Mouse (Mus musculus) erythroblast, embryonic 14.5 days (primary cell): ENCODE measurements around the gene Gabarap. TPM values are rescaled to one million over a fixed set of nuclear protein-coding genes. Genes with fewer than 3 reads are reported as not detected.
A peak's percentile ranks its signal among the peaks of the same experiment; 100 is the strongest.

Experiments used
- H3K27me3 ChIP-seq: 2 replicates; pipeline ENCODE4 v1.6.1; 2012; ENCODE audit warnings: inconsistent platforms; ENCODE audit not compliant: control insufficient read depth
- H3K36me3 ChIP-seq: 2 replicates; pipeline ENCODE4 v1.6.1; 2012; ENCODE audit warnings: mild to moderate bottlenecking, inconsistent platforms; ENCODE audit not compliant: control insufficient read depth
- H3K4me1 ChIP-seq: 2 replicates; pipeline ENCODE4 v1.6.1; 2012; ENCODE audit warnings: inconsistent platforms; ENCODE audit not compliant: control insufficient read depth
- H3K4me3 ChIP-seq: replicated peaks from 2 replicates; pipeline ENCODE3; 2012; ENCODE audit warnings: moderate library complexity, mild to moderate bottlenecking, inconsistent platforms
- H3K9me3 ChIP-seq: 2 replicates; pipeline ENCODE4 v1.6.1; 2012; ENCODE audit warnings: low read length, inconsistent platforms, mixed read lengths; ENCODE audit not compliant: control insufficient read depth
- GATA1 ChIP-seq: IDR thresholded peaks from 2 replicates; pipeline ENCODE4 v1.6.1; 2012; ENCODE audit warnings: low read length, inconsistent platforms, mixed read lengths
- TAL1 ChIP-seq: IDR thresholded peaks from 3 replicates; pipeline ENCODE4 v1.6.1; 2012; ENCODE audit warnings: low read length, inconsistent platforms, mixed read lengths
- polyA plus RNA-seq: library from polyadenylated mRNA; stranded (reverse); fragments of >175 nt; gene quantifications from 2 replicates; pipeline ENCODE4 v1.2.3, GENCODE M21; 2012

Gabarap gene
- polyA plus RNA-seq, 1 experiment = 50.2 TPM

- Histone ChIP-seq H3K27me3 (peaks cover 4% of the 10 kb centered on the region), H3K9me3 (peaks cover 3% of the 10 kb centered on the region; the same call in 1 of the 2 replicates), H3K4me3 (no peak within 1 kb of the TSS), H3K36me3 (peaks cover 29% of the 10 kb centered on the region), H3K4me1 (peaks cover 65% of the 10 kb centered on the region)
- no peak for TF ChIP-seq GATA1
- no peak for TF ChIP-seq TAL1
Observed at GRCm38 (mm10) chr11:70016669-70017068, 25.7 kb downstream of the Gabarap start, which contains the start of gene Dlg4. TSS of gene Dlg4 (plus strand) at chr11:70016942.

GRCm38 (mm10) chr11:70017199-70017767 lies 26.3 kb downstream of the Gabarap start:
- Histone ChIP-seq H3K36me3 (peaks cover 22% of the 10 kb centered on the region), H3K4me3 (no peak overlapping the region), H3K9me3 (peaks cover 3% of the 10 kb centered on the region; the same call in 1 of the 2 replicates), H3K27me3 (peaks cover 10% of the 10 kb centered on the region), H3K4me1 (peaks cover 67% of the 10 kb centered on the region)
- no peak for TF ChIP-seq TAL1
- TF ChIP-seq GATA1 = no peak

- peaks cover 12% of the 10 kb centered on the region for H3K36me3 ChIP-seq
- peak overlapping the region; percentile 35 for H3K4me3 ChIP-seq
- TF ChIP-seq GATA1 (no peak), TAL1 (no peak)
- peaks cover 67% of the 10 kb centered on the region for H3K4me1 ChIP-seq
- peaks cover 3% of the 10 kb centered on the region; the same call in 1 of the 2 replicates for H3K9me3 ChIP-seq
- H3K27me3 ChIP-seq = peaks cover 21% of the 10 kb centered on the region
Observed at GRCm38 (mm10) chr11:70018131-70018990, 27.4 kb downstream of the Gabarap start.

GRCm38 (mm10) chr11:70019495-70020021 lies 28.6 kb downstream of the Gabarap start:
- Histone ChIP-seq H3K36me3 (no peaks in the 10 kb centered on the region; the same call in 1 of the 2 replicates), H3K27me3 (peaks cover 33% of the 10 kb centered on the region), H3K4me3 (no peak overlapping the region), H3K4me1 (peaks cover 56% of the 10 kb centered on the region), H3K9me3 (peaks cover 3% of the 10 kb centered on the region; the same call in 1 of the 2 replicates)
- no peak for TF ChIP-seq GATA1
- TF ChIP-seq TAL1 = no peak

- Histone ChIP-seq H3K9me3 (peaks cover 3% of the 10 kb centered on the region; the same call in 1 of the 2 replicates), H3K36me3 (no peaks in the 10 kb centered on the region), H3K4me1 (peaks cover 51% of the 10 kb centered on the region), H3K27me3 (peaks cover 39% of the 10 kb centered on the region), H3K4me3 (no peak overlapping the region)
- TF ChIP-seq TAL1 = no peak
- TF ChIP-seq GATA1 = no peak
Observed at GRCm38 (mm10) chr11:70020022-70020631, 29.2 kb downstream of the Gabarap start.

- peaks cover 3% of the 10 kb centered on the region; the same call in 1 of the 2 replicates for H3K9me3 ChIP-seq
- H3K27me3 ChIP-seq = peaks cover 46% of the 10 kb centered on the region
- TF ChIP-seq GATA1 (no peak), TAL1 (no peak)
- peaks cover 44% of the 10 kb centered on the region for H3K4me1 ChIP-seq
- H3K4me3 ChIP-seq = peak overlapping the region; percentile 67
- no peaks in the 10 kb centered on the region for H3K36me3 ChIP-seq
Observed at GRCm38 (mm10) chr11:70020731-70021263, 29.9 kb downstream of the Gabarap start.

- Histone ChIP-seq H3K36me3 (no peaks in the 10 kb centered on the region), H3K4me3 (peak overlapping the region; percentile 67), H3K27me3 (peaks cover 53% of the 10 kb centered on the region), H3K4me1 (peaks cover 41% of the 10 kb centered on the region), H3K9me3 (peaks cover 3% of the 10 kb centered on the region; the same call in 1 of the 2 replicates)
- TF ChIP-seq GATA1 (no peak), TAL1 (no peak)
Observed at GRCm38 (mm10) chr11:70021264-70022132, 30.6 kb downstream of the Gabarap start.
